Mouse (Mus musculus) MEL (cell line): ENCODE measurements around the gene Fkbp14. TPM values are rescaled to one million over a fixed set of nuclear protein-coding genes. Genes with fewer than 3 reads are reported as not detected.

ENCODE experiments used
- DNase-seq: peaks from one replicate; pipeline ENCODE4 v3.0.0; 2011; ENCODE audit warnings: low read depth, low spot score
- H3K27ac ChIP-seq: 2 replicates; pipeline ENCODE4 v1.5.1; 2012; ENCODE audit warnings: low read depth, mild to moderate bottlenecking, control low read depth, low read length, moderate library complexity; ENCODE audit not compliant: control insufficient read depth
- H3K27me3 ChIP-seq, 2 experiments: fragments of 150-350 bp in 1 of 2; sonication (generic) in 1 of 2; 2 replicates each; pipeline ENCODE4 v1.6.1; 2012; ENCODE audit warnings: low read length in 2 of 2, mild to moderate bottlenecking in 2 of 2, improper control_type of control experiment in 1 of 2, moderate library complexity in 1 of 2; ENCODE audit not compliant: insufficient read depth in 2 of 2, control insufficient read depth in 1 of 2
- H3K36me3 ChIP-seq, 2 experiments: 2 replicates each; pipeline ENCODE4 v1.6.1; 2012 to 2014; ENCODE audit warnings: low read length in 2 of 2, improper control_type of control experiment in 1 of 2, inconsistent platforms in 1 of 2, mild to moderate bottlenecking in 1 of 2; ENCODE audit not compliant: insufficient read depth in 2 of 2, control insufficient read depth in 1 of 2
- H3K4me1 ChIP-seq, 2 experiments: fragments of 150-350 bp in 1 of 2; sonication (generic) in 1 of 2; 2 replicates each; pipeline ENCODE4 v1.6.1; 2012; ENCODE audit warnings: low read length in 2 of 2, improper control_type of control experiment in 1 of 2, mild to moderate bottlenecking in 1 of 2; ENCODE audit not compliant: insufficient read depth in 2 of 2, control insufficient read depth in 1 of 2
- H3K4me3 ChIP-seq, 2 experiments: fragments of 150-350 bp in 1 of 2; sonication (generic) in 1 of 2; 2 replicates each; pipeline ENCODE4 v1.5.1; 2012; ENCODE audit warnings: low read depth in 2 of 2, low read length in 2 of 2, mild to moderate bottlenecking in 2 of 2, moderate library complexity in 2 of 2, control low read depth in 1 of 2, improper control_type of control experiment in 1 of 2; ENCODE audit not compliant: control insufficient read depth in 1 of 2, insufficient read depth in 1 of 2
- H3K79me2 ChIP-seq: 2 replicates; pipeline ENCODE4 v1.6.1; 2012; ENCODE audit warnings: mild to moderate bottlenecking, low read length, moderate library complexity; ENCODE audit not compliant: control insufficient read depth, poor library complexity, insufficient read depth
- H3K9ac ChIP-seq: 2 replicates; pipeline ENCODE4 v1.6.1; 2012; ENCODE audit warnings: low read depth, mild to moderate bottlenecking, control low read depth, low read length, moderate library complexity; ENCODE audit not compliant: control insufficient read depth, poor library complexity, severe bottlenecking
- H3K9me3 ChIP-seq: fragments of 150-350 bp; sonication (generic); replicated peaks from 2 replicates; pipeline ENCODE4 v1.6.1; 2012; ENCODE audit warnings: mild to moderate bottlenecking, low read length, improper control_type of control experiment, moderate library complexity; ENCODE audit not compliant: insufficient read depth
- CHD1 ChIP-seq: IDR thresholded peaks from 2 replicates; pipeline ENCODE4 v1.6.1; 2012; ENCODE audit warnings: low read depth, mild to moderate bottlenecking, inconsistent platforms, low read length, improper control_type of control experiment
- CTCF ChIP-seq, 3 experiments: IDR thresholded peaks in 2 of 3; conservative IDR thresholded peaks in 1 of 3; 2 replicates each; pipeline ENCODE4 v1.5.1; 2011 to 2012; ENCODE audit warnings: low read length in 3 of 3, low read depth in 2 of 3, mild to moderate bottlenecking in 2 of 3, improper control_type of control experiment in 1 of 3, inconsistent platforms in 1 of 3, mixed read lengths in 1 of 3, moderate library complexity in 1 of 3; ENCODE audit not compliant: control insufficient read depth in 1 of 3, insufficient read depth in 1 of 3, poor library complexity in 1 of 3, severe bottlenecking in 1 of 3
- ELF1 ChIP-seq: IDR thresholded peaks from 2 replicates; pipeline ENCODE4 v1.6.1; 2014; ENCODE audit warnings: low read depth, mild to moderate bottlenecking, inconsistent platforms, low read length, improper control_type of control experiment, moderate library complexity
- GATA1 ChIP-seq: IDR thresholded peaks from 2 replicates; pipeline ENCODE4 v1.6.1; 2011; ENCODE audit warnings: low read depth, low read length, improper control_type of control experiment
- JUND ChIP-seq: IDR thresholded peaks from 2 replicates; pipeline ENCODE4 v1.6.1; 2011; ENCODE audit warnings: low read depth, mild to moderate bottlenecking, improper control_type of control experiment, low read length
- MAZ ChIP-seq: IDR thresholded peaks from 2 replicates; pipeline ENCODE4 v1.6.1; 2012; ENCODE audit warnings: low read depth, mild to moderate bottlenecking, inconsistent platforms, low read length, improper control_type of control experiment
- MYC ChIP-seq: IDR thresholded peaks from 2 replicates; pipeline ENCODE4 v1.6.1; 2011; ENCODE audit warnings: low read depth, mild to moderate bottlenecking, low read length, improper control_type of control experiment, moderate library complexity
- NRF1 ChIP-seq: IDR thresholded peaks from 2 replicates; pipeline ENCODE4 v1.6.1; 2014; ENCODE audit warnings: low read depth, mild to moderate bottlenecking, inconsistent platforms, low read length, improper control_type of control experiment, moderate library complexity; ENCODE audit not compliant: poor library complexity, insufficient read depth, severe bottlenecking
- POLR2A ChIP-seq, 2 experiments: IDR thresholded peaks; 2 replicates each; pipeline ENCODE4 v1.6.1; 2011 to 2012; ENCODE audit warnings: low read length in 2 of 2, mild to moderate bottlenecking in 2 of 2, control low read depth in 1 of 2, improper control_type of control experiment in 1 of 2, low read depth in 1 of 2, moderate library complexity in 1 of 2; ENCODE audit not compliant: control insufficient read depth in 1 of 2, insufficient read depth in 1 of 2, poor library complexity in 1 of 2
- RAD21 ChIP-seq: IDR thresholded peaks from 2 replicates; pipeline ENCODE4 v1.6.1; 2011; ENCODE audit warnings: mild to moderate bottlenecking, low read depth, low read length, improper control_type of control experiment
- RCOR1 ChIP-seq: IDR thresholded peaks from 2 replicates; pipeline ENCODE4 v1.6.1; 2012; ENCODE audit warnings: low read depth, mild to moderate bottlenecking, inconsistent platforms, low read length, improper control_type of control experiment
- SMC3 ChIP-seq: IDR thresholded peaks from 2 replicates; pipeline ENCODE4 v1.6.1; 2011; ENCODE audit warnings: low read depth, low read length, improper control_type of control experiment
- TAL1 ChIP-seq: IDR thresholded peaks from 2 replicates; pipeline ENCODE4 v1.6.1; 2012; ENCODE audit warnings: mild to moderate bottlenecking, inconsistent platforms, low read length, moderate library complexity, mixed read lengths
- TBP ChIP-seq: IDR thresholded peaks from 2 replicates; pipeline ENCODE4 v1.8.0; 2011; ENCODE audit warnings: low read depth, low read length, improper control_type of control experiment
- TCF12 ChIP-seq: IDR thresholded peaks from 2 replicates; pipeline ENCODE4 v1.6.1; 2014; ENCODE audit warnings: low read depth, mild to moderate bottlenecking, inconsistent platforms, low read length, improper control_type of control experiment, moderate library complexity
- ZC3H11A ChIP-seq: IDR thresholded peaks from 2 replicates; pipeline ENCODE4 v1.6.1; 2012; ENCODE audit warnings: low read depth, mild to moderate bottlenecking, inconsistent platforms, low read length, improper control_type of control experiment
- ZNF384 ChIP-seq: IDR thresholded peaks from 2 replicates; pipeline ENCODE4 v1.6.1; 2012; ENCODE audit warnings: low read depth, mild to moderate bottlenecking, inconsistent platforms, low read length, improper control_type of control experiment
- polyA plus RNA-seq, 2 experiments: library from polyadenylated mRNA; stranded (reverse) in 1 of 2; unstranded in 1 of 2; fragments of >175 nt in 1 of 2; fragments of >200 nt in 1 of 2; gene quantifications; 2 replicates each; pipeline versions ENCODE4 v1.2.1 to v1.2.4; 2012; ENCODE audit warnings: low replicate concordance in 2 of 2, low read depth in 1 of 2; ENCODE audit not compliant: insufficient read length in 2 of 2, insufficient read depth in 1 of 2, missing spikeins in 1 of 2
- total RNA-seq: library from RNA; depleted of rRNA; stranded (reverse); fragments of 300-350 nt; gene quantifications from 2 replicates; pipeline ENCODE4 v1.2.3, GENCODE M21; 2012

Fkbp14 gene
- total and polyA plus RNA-seq, 3 experiments = 1.5 to 1.8 TPM; not detected in 1

DNA sequence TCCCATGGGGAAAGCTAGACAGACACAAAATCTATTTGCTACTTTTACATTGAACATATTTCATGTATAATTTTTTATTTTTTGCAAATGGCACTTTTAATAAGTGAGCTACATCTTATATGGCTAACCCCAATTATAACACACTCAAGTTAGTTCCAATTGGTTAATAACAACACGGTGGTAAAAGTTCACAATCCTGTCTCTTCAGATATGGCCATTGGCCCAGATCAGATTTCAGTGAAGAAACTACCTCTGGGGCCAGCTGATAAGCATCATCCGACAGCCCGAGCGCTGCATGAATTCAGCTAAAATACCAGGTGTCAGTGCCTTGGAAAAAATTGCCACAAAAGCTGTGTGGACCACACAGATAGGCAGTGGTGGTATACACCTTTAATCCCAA is 9.4 kb downstream of the Fkbp14 start:
- Histone ChIP-seq H3K36me3 (peaks cover 0 to 4% of the 10 kb centered on the region in 2 experiments; a peak in 2 of 4 replicates), H3K4me3 (no peak overlapping the region), H3K79me2 (no peaks in the 10 kb centered on the region), H3K27me3 (no peaks in the 10 kb centered on the region), H3K27ac (no peak overlapping the region), H3K9ac (no peak overlapping the region), H3K9me3 (no peaks in the 10 kb centered on the region), H3K4me1 (peaks cover 0 to 4% of the 10 kb centered on the region in 2 experiments; a peak in 2 of 4 replicates)
- DNase-seq = no peak
- TF ChIP-seq ZNF384 (no peak), CHD1 (no peak), POLR2A (IDR thresholded peaks at IDR 0.05; ENCODE audit: control insufficient read depth in 1 of 2, insufficient read depth in 1 of 2, low read depth in 1 of 2, low read length in 2 of 2, poor library complexity in 1 of 2) (no peak), TCF12 (0 out of 2 replicates have a peak, but pooled peaks have one; percentile 30), ELF1 (no peak), SMC3 (no peak)

DNA sequence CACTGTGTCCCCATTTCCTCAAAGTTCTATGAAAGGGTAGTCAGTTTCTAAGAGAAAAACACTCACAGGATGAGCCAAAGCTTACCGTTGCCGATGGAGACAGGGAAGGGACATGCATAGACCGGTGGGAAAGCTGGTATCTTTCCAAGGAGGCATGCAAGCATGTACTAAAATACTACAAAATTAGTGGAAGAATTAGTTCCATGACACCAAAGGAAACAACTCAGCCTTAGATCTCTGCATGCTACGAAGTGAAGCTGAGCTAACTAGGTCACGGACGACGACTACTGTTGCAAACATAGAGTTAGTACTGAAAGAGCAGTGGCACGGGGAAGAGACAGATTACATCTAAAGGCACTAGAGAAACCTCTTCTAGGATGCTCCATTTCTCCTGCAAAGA is 10.2 kb downstream of the Fkbp14 start:
- H3K27ac ChIP-seq = no peak overlapping the region
- no peaks in the 10 kb centered on the region for H3K27me3 ChIP-seq
- H3K4me1 ChIP-seq = peaks cover 0 to 4% of the 10 kb centered on the region in 2 experiments; a peak in 2 of 4 replicates
- H3K4me3 ChIP-seq = no peak overlapping the region
- TF ChIP-seq MYC = no peak
- no peak for TF ChIP-seq TAL1
- no peak for TF ChIP-seq TCF12
- no peak for TF ChIP-seq NRF1
- no peak for TF ChIP-seq JUND
- no peak for TF ChIP-seq TBP
- H3K79me2 ChIP-seq = no peaks in the 10 kb centered on the region
- H3K9me3 ChIP-seq = no peaks in the 10 kb centered on the region
- no peak for DNase-seq
- H3K9ac ChIP-seq = no peak overlapping the region
- peaks cover 0 to under 1% of the 10 kb centered on the region in 2 experiments; a peak in 1 of 4 replicates for H3K36me3 ChIP-seq

DNA sequence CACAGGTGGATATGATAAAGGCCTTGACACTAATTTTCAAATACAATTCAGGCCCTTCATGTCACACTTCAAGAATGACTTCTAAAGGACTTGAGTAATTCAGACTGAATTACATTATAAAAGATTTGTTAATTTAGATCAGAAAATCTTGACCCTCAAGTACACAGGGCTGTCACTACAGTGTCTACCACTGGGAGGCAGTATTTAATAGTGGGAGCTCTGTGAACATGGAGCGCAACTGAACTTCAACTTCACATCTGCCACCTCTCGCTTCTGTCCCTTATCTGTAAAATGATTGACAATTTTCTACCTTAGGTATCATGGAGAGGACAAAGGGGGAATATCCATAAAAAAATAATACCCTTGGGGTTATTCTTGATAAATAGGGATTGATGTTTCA is 10.9 kb downstream of the Fkbp14 start:
- Histone ChIP-seq H3K27ac (no peak overlapping the region), H3K36me3 (no peaks in the 10 kb centered on the region), H3K4me3 (no peak overlapping the region), H3K4me1 (no peaks in the 10 kb centered on the region), H3K9ac (no peak overlapping the region), H3K79me2 (no peaks in the 10 kb centered on the region), H3K9me3 (no peaks in the 10 kb centered on the region), H3K27me3 (no peaks in the 10 kb centered on the region)
- TF ChIP-seq MAZ (no peak), ZC3H11A (peak; percentile 71), GATA1 (0 out of 2 replicates have a peak, but pooled peaks have one; percentile 10), CTCF (IDR thresholded peaks at IDR 0.05 in 2 of 3, conservative IDR thresholded peaks at IDR 0.05 in 1 of 3; ENCODE audit: control insufficient read depth in 1 of 3, insufficient read depth in 1 of 3, low read depth in 2 of 3, low read length in 3 of 3, poor library complexity in 1 of 3, severe bottlenecking in 1 of 3) (peak; percentile 52 to 85 (median 70)), RCOR1 (no peak), SMC3 (peak; percentile 85), RAD21 (peak; percentile 92)
- peak; percentile 68 for DNase-seq
